ENCODE assay signal across 9 mouse cellular contexts in the genomic region with DNA sequence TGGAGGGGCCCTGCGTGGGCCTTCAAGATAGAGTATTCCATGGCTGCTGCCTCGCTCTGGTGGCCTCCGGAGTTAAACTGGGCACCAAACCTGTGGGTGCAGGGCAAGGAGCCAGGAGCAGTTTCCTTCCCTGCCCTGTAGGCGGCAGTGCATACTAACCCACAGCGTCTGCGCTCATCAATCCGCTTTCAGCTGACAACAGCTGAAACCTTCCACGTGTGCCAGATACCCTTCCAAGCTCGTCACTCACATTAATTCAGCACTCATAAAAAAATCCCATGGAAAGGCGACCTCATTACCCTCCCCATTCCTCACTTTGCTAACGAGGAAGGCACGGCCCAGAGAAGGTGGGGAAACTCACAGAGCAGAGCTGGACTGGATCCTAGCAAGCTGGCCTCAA. TPM values are rescaled to one million over a fixed set of nuclear protein-coding genes. Genes with fewer than 3 reads are reported as not detected.
A peak's percentile ranks its signal among the peaks of the same experiment; 100 is the strongest.
DNase-seq lines count a peak whose midpoint lies in the region; ATAC-seq and TF ChIP-seq lines count a peak whose summit lies in the region.
"Had no signal": no experiment of that assay in that cellular context is flagged by ENCODE, and none has a peak within 500 bp of the region (broad histone marks: within the 10 kb centered on the region; RNA-seq: fewer than 3 reads in every experiment).

No protein-coding gene starts in this region.

- DNase-seq in cerebellum, adult 11 months = peak; percentile 81
- DNase-seq in adrenal gland, postnatal 10 days = peak; percentile 87
- peak; percentile 76 for DNase-seq in embryonic facial prominence, embryonic 14.5 days (ENCODE audit: low spot score)
- DNase-seq in layer of hippocampus, adult 2 months (ENCODE audit: low spot score in 2 of 2) = peak; percentile 63 to 75
- DNase-seq in lung, postnatal 14 days = peak; percentile 82
- DNase-seq in right cerebral cortex, postnatal 14 days = peak; percentile 68

- H3K9me3 ChIP-seq in embryonic facial prominence, embryonic 14.5 days (ENCODE audit: control insufficient read depth, low read length) = no peaks in the 10 kb centered on the region
- H3K9me3 ChIP-seq: liver, embryonic 15.5 days had no signal

- no peak overlapping the region for H3K4me2 ChIP-seq in embryonic facial prominence, embryonic 14.5 days (ENCODE audit: low read depth, low read length)
- H3K4me2 ChIP-seq: liver, embryonic 15.5 days had no signal

- TF ChIP-seq CTCF in layer of hippocampus, adult 2 months (conservative IDR thresholded peaks at IDR 0.05) = peak; percentile 100

- H3K27ac ChIP-seq in embryonic facial prominence, embryonic 14.5 days (replicated peaks; ENCODE audit: low read depth, low read length) = no peak overlapping the region
- no peak overlapping the region for H3K27ac ChIP-seq in layer of hippocampus, adult 2 months
- H3K27ac ChIP-seq: liver, embryonic 15.5 days had no signal

- no peaks in the 10 kb centered on the region; the same call in 1 of the 2 replicates for H3K4me1 ChIP-seq in embryonic facial prominence, embryonic 14.5 days (ENCODE audit: control insufficient read depth, insufficient read depth, low read length)

- H3K36me3 ChIP-seq in embryonic facial prominence, embryonic 14.5 days (ENCODE audit: control insufficient read depth, insufficient read depth, low read length) = no peaks in the 10 kb centered on the region
- H3K36me3 ChIP-seq: liver, embryonic 15.5 days had no signal

- no peak overlapping the region for H3K4me3 ChIP-seq in embryonic facial prominence, embryonic 14.5 days (ENCODE audit: low read depth, low read length)
- H3K4me3 ChIP-seq in layer of hippocampus, adult 2 months = no peak overlapping the region
- H3K4me3 ChIP-seq: liver, embryonic 15.5 days had no signal

- ATAC-seq in cerebellum, adult (ENCODE audit: insufficient number of reproducible peaks, low FRiP score, low TSS enrichment) = no peak
- no peak; the same call in 1 of the 2 replicates for ATAC-seq in embryonic facial prominence, embryonic 14.5 days (ENCODE audit: low read depth)
- ATAC-seq in hematopoietic stem cell, adult 5-6 weeks (replicated peaks in 1 of 2; ENCODE audit: insufficient read depth in 1 of 2, low FRiP score in 2 of 2, low TSS enrichment in 1 of 2, low read depth in 1 of 2, poor library complexity in 2 of 2, severe bottlenecking in 2 of 2) = peak; percentile 61 to 69; a peak in 3 of 4 replicates

- 12% methylated on average over 12 of the region's 12 CpGs for WGBS in embryonic facial prominence, embryonic 14.5 days

- no peaks in the 10 kb centered on the region for H3K27me3 ChIP-seq in embryonic facial prominence, embryonic 14.5 days (replicated peaks; ENCODE audit: control insufficient read depth, insufficient read depth, low read length)

- no peak overlapping the region for H3K9ac ChIP-seq in embryonic facial prominence, embryonic 14.5 days (ENCODE audit: low read depth, low read length)
- H3K9ac ChIP-seq: liver, embryonic 15.5 days had no signal

RNA-seq across cellular contexts. Expression of a gene that starts 21.2 kb away (rescaled TPM):
- 1 to 10 TPM; 2.6 to 3.3 TPM for total RNA-seq in adrenal gland, postnatal 10 days (2021)
- polyA plus RNA-seq in embryonic facial prominence, embryonic 14.5 days (2014; fragmentation: Nextera tagmentation; extraction: Ambion mirVana) = 5.4 and 6.8 TPM in 2 replicates
- total RNA-seq in hematopoietic stem cell, adult 5-6 weeks (2017) = not detected in 2 replicates
- 1 to 10 TPM; 4.1 to 4.4 TPM for total RNA-seq in layer of hippocampus, adult 2 months (2021)

RNA-seq across cellular contexts. Expression of a gene that starts 50.0 kb away (rescaled TPM):
- not detected for total RNA-seq in adrenal gland, postnatal 10 days (2021)
- not detected in 2 replicates for polyA plus RNA-seq in embryonic facial prominence, embryonic 14.5 days (2014; fragmentation: Nextera tagmentation; extraction: Ambion mirVana)
- not detected in 2 replicates for total RNA-seq in hematopoietic stem cell, adult 5-6 weeks (2017)
- not detected for total RNA-seq in layer of hippocampus, adult 2 months (2021)
- polyA plus RNA-seq: liver, embryonic 15.5 days had no signal

Comparison
In these comparisons a context has a peak if more than half of its experiments do, and no peak if none do; other contexts are left out.
1. ATAC-seq: peak in hematopoietic stem cell, adult 5-6 weeks (2 of 2); none in cerebellum, adult (single experiment) and embryonic facial prominence, embryonic 14.5 days (single experiment).
2. Peak in every context shown above with its lines, with median percentiles within 50 percentile points of each other: DNase-seq.